Mouse (Mus musculus) ES-E14 (cell line): ENCODE measurements around the gene Gm42420.

Source experiments
- CHD2 ChIP-seq: IDR thresholded peaks from 2 replicates; pipeline ENCODE4 v1.6.1; 2014; ENCODE audit warnings: mild to moderate bottlenecking, low read depth, low read length, inconsistent platforms
- HCFC1 ChIP-seq: IDR thresholded peaks from 2 replicates; pipeline ENCODE4 v1.6.1; 2012; ENCODE audit warnings: low read length, inconsistent platforms, borderline replicate concordance; ENCODE audit not compliant: insufficient read depth
- MAFK ChIP-seq: IDR thresholded peaks from 2 replicates; pipeline ENCODE4 v1.6.1; 2014; ENCODE audit warnings: mild to moderate bottlenecking, low read depth, low read length, inconsistent platforms; ENCODE audit not compliant: insufficient read depth
- ZC3H11A ChIP-seq: IDR thresholded peaks from 2 replicates; pipeline ENCODE4 v1.6.1; 2012; ENCODE audit warnings: low read depth, mild to moderate bottlenecking, inconsistent platforms, low read length, borderline replicate concordance
- ZNF384 ChIP-seq: IDR thresholded peaks from 2 replicates; pipeline ENCODE4 v1.6.1; 2012; ENCODE audit warnings: low read depth, low read length, inconsistent platforms

DNA sequence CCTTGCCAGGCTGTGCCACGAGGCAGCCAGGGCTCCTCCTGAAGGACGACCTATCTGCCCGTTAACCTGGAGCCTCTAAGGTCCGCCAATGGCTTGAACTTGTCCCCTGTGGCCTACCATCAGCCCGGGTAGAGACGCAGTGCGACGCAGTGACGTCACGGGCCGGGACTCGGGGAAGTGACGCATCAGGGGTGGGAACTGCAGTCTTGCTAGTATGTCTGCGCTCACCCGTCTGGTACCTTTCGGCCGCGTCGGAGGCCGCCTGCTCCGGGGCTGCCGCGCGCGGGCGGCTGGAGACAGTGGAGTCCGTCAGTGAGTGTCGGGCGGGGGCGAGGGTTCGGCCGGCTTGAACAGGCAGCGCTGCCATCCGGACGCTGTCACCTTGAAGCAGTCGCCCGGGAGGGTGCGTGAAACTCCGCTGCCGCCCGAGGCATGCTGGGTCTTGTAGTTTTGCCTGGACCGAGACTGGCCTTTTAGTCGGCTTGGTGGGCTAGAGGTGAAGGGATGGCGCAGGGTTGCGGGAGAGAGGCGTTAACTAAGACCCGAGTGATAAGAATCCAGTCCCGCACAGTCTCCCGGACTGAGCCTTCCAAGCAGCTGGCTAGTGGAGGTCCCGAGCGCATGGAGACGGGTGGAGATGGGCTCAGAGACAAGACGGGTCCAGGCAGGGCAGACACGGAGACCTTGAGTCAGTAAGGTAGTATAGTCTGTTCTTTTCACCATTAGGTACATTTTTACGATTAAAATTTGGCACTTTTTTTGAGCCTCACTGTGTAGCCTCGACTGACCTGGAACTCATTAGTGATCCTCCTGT, 7.1 kb downstream of the Gm42420 start, which contains the start of gene Ndufb2:
- no peak for TF ChIP-seq ZNF384
- TF ChIP-seq ZC3H11A, result no peak
- TF ChIP-seq CHD2, result no peak
- peak; percentile 93 for TF ChIP-seq HCFC1
- TF ChIP-seq MAFK, result no peak
